Mouse (Mus musculus): ENCODE results near the gene Cdc42. TPM values are rescaled to one million over a fixed set of nuclear protein-coding genes. Genes with fewer than 3 reads are reported as not detected.
A peak's percentile ranks its signal among the peaks of the same experiment; 100 is the strongest.

Gene Cdc42
- total RNA-seq, 2 experiments from 2014 or later = 143 to 147 TPM

- DNase-seq = peak in 1 of 2 experiments; percentile 15
Measured at GRCm38 (mm10) chr4:137371596-137372523, 14.3 kb upstream of the Cdc42 start.

- DNase-seq = peak; percentile 72 to 85
Measured at GRCm38 (mm10) chr4:137369954-137370750, 12.6 kb upstream of the Cdc42 start.

- DNase-seq = no peak
Measured at GRCm38 (mm10) chr4:137368198-137368597, 10.7 kb upstream of the Cdc42 start.

- DNase-seq = peak; percentile 64 to 86
Measured at GRCm38 (mm10) chr4:137367275-137368088, 10.0 kb upstream of the Cdc42 start.

- DNase-seq = no peak
Measured at GRCm38 (mm10) chr4:137366097-137366496, 8.6 kb upstream of the Cdc42 start.

- peak in 1 of 2 experiments; percentile 55 for DNase-seq
Measured at GRCm38 (mm10) chr4:137365356-137366062, 8.0 kb upstream of the Cdc42 start.

- no peak for DNase-seq
Measured at GRCm38 (mm10) chr4:137364826-137365225, 7.3 kb upstream of the Cdc42 start.

- DNase-seq = no peak
Measured at GRCm38 (mm10) chr4:137360996-137361395, 3.5 kb upstream of the Cdc42 start.

GRCm38 (mm10) chr4:137358291-137359002, 927 bp upstream of the Cdc42 start:
- peak in 1 of 2 experiments; percentile 40 for DNase-seq

GRCm38 (mm10) chr4:137356674-137357510, 628 bp downstream of the Cdc42 start:
- peak; percentile 78 to 83 for DNase-seq

GRCm38 (mm10) chr4:137350627-137351026, 6.9 kb downstream of the Cdc42 start:
- DNase-seq = no peak

GRCm38 (mm10) chr4:137345790-137346189, 11.7 kb downstream of the Cdc42 start:
- DNase-seq = peak in 1 of 2 experiments; percentile 39

- no peak for DNase-seq
Measured at GRCm38 (mm10) chr4:137345112-137345511, 12.4 kb downstream of the Cdc42 start.

- no peak for DNase-seq
Measured at GRCm38 (mm10) chr4:137342816-137343215, 14.7 kb downstream of the Cdc42 start.

GRCm38 (mm10) chr4:137339415-137339814, 18.1 kb downstream of the Cdc42 start:
- DNase-seq = peak; percentile 48 to 56

- no peak for DNase-seq
Measured at GRCm38 (mm10) chr4:137336468-137336867, 21.1 kb downstream of the Cdc42 start.

- no peak for DNase-seq
Measured at GRCm38 (mm10) chr4:137332051-137332450, 25.5 kb downstream of the Cdc42 start.

- peak in 1 of 2 experiments; percentile 31 for DNase-seq
Measured at GRCm38 (mm10) chr4:137326494-137326893, 31.0 kb downstream of the Cdc42 start.

- DNase-seq = no peak
Measured at GRCm38 (mm10) chr4:137324926-137325325, 32.6 kb downstream of the Cdc42 start.

All from heart, adult 18-20 months (tissue).